Mouse (Mus musculus): ENCODE data around the gene Zdhhc22.

DNA sequence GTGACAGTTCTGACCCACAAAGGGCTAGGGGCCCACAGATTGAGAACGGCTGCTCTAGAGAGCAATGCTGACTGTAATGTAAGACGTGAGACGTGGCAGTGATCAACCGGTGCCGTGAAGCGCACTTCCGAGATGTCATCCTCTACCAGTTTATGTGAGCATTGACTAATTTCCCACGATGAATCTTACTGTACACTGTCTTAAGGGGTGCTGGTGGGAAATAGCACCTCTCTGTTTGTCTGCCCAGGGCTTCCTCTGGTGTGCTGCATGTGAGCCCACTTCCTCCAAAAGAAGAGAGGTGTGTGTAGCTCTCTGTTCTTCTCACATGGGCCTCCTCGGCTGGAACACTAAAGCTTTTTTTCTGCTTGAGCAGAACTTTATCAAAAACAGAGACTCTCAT lies 40.7 kb downstream of the Zdhhc22 start:
- TF ChIP-seq CTCF (IDR thresholded peaks at IDR 0.05; ENCODE audit: control insufficient read depth, insufficient read depth, insufficient replicate concordance, low read depth, low read length), result no peak
- no peak for TF ChIP-seq POLR2A (IDR thresholded peaks at IDR 0.05; ENCODE audit: control insufficient read depth, low read depth, low read length)
